Mouse (Mus musculus) forelimb bud, embryonic 11.5 days (tissue): ENCODE results near the gene Lrrc45.
"Not testable (repeated sequence)": the region's sequence is repeated elsewhere in the genome, so short reads cannot be mapped to it uniquely, and the experiment has no call there.

Source experiments
- DNase-seq: peaks from one replicate; pipeline ENCODE4 v3.0.0-alpha.2; 2012; ENCODE audit warnings: low read depth, low spot score

Gene Lrrc45

DNA sequence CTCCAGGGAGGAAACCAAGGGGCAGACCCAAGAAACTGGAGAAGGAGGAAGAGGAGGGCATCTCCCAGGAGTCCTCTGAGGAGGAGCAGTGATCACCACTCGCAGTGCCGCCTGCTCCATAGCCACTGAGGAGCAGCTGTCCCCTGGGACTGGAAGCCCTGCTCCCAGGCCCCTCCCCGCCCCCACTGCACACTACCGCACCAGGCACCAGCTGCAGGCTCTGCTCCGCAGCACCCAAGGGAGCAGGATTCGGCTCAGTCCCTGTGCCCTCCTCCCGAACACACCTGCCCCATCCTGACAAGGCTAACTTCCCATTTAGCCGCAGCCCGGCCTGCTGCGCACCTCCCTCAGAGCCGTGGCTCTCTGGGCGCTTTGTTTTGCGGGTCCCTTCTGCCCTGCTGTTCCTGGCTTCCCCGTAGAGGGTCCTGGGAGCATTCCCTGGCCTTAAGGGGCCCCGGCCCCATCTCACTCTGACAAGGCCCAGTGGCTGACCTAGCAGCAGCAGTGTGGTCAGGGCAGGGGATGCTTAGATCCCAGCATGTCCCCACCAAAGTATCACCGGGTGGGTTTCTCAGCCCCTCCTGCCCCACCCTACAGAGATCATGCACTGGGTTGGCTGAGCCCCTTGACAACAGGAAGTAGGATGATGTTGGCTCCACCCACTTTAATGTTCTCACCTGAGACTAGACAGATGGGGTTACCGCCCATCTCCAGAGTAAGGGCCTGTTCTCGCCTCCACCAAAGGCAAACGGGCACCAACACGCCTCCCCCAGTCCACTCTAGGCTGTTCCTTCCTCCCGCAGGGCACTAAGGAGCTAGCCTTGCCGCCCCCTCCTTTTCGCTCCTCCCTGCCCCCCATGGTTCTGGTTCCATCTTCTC, 49.6 kb downstream of the Lrrc45 start:
- not testable (repeated sequence) for DNase-seq

DNA sequence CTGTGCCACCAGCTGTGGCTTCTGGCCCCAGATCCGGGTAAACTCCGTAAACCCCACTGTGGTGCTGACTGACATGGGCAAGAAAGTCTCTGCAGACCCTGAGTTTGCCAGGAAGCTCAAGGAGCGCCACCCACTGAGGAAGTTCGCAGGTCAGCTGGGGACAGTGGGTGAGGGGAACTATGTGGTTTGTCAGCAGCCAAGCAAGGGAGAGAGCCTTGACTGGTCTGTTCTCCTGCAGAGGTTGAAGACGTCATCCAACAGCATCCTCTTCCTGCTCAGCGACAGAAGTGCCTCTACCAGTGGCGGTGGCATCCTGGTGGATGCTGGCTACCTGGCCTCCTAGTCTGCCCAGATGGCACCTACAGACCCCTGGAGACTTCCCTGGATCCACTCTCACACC, 53.3 kb downstream of the Lrrc45 start:
- DNase-seq: not testable (repeated sequence)

DNA sequence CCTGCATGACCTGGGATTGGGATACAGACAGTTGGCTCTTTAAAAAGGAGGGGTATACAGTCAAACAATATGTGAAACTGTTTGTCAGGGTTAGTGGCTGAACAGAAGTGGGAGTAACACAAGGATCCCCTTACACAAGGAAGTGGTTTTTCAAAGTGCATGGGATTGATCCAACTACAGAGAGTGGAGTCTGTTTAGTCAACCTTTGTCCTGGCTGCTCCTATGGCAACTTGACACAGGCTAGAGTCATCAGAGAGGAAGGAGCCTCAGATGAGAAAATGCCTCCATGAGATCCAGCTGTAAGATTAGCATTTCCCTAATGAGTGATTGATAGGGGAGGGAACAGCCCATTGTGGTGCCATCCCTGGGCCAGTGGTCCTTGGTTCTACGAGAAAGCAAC, 54.5 kb downstream of the Lrrc45 start:
- DNase-seq: no peak
